Mouse (Mus musculus) kidney, postnatal 0 days (tissue): ENCODE measurements around the gene Armh2. TPM values are rescaled to one million over a fixed set of nuclear protein-coding genes. Genes with fewer than 3 reads are reported as not detected.
"Not testable (repeated sequence)": the region's sequence is repeated elsewhere in the genome, so short reads cannot be mapped to it uniquely, and the experiment has no call there.

Experiments used
- ATAC-seq: fragments of 200-750 bp; cut with Nextera tagmentation; replicated peaks from 2 replicates; pipeline ENCODE4 v1.8.0; 2017; ENCODE audit warnings: low read depth, moderate number of reproducible peaks, moderate TSS enrichment, moderate library complexity; ENCODE audit not compliant: low FRiP score
- DNase-seq: peaks from one replicate; pipeline ENCODE4 v3.0.0-alpha.2; 2016; ENCODE audit warnings: low spot score
- H3K27ac ChIP-seq: fragments of 300-500 bp; sonication (generic); 2 replicates; pipeline ENCODE4 v1.5.1; 2014; ENCODE audit warnings: mild to moderate bottlenecking
- H3K27me3 ChIP-seq: fragments of 300-500 bp; sonication (generic); 2 replicates; pipeline ENCODE4 v1.6.1; 2014; ENCODE audit warnings: low read length, mixed read lengths; ENCODE audit not compliant: insufficient read depth
- H3K36me3 ChIP-seq: fragments of 300-500 bp; sonication (generic); 2 replicates; pipeline ENCODE4 v1.6.1; 2014; ENCODE audit warnings: low read length, mixed read lengths; ENCODE audit not compliant: insufficient read depth
- H3K4me1 ChIP-seq: fragments of 300-500 bp; sonication (generic); replicated peaks from 2 replicates; pipeline ENCODE4 v1.6.1; 2014; ENCODE audit warnings: antibody characterized with exemption, low read length, mixed read lengths; ENCODE audit not compliant: insufficient read depth
- H3K4me2 ChIP-seq: fragments of 300-500 bp; sonication (generic); 2 replicates; pipeline ENCODE4 v1.6.1; 2014; ENCODE audit warnings: mild to moderate bottlenecking, low read length, moderate library complexity, mixed read lengths
- H3K4me3 ChIP-seq: fragments of 300-500 bp; sonication (generic); replicated peaks from 2 replicates; pipeline ENCODE4 v1.5.1; 2014; ENCODE audit warnings: low read depth, low read length
- H3K9ac ChIP-seq: fragments of 300-500 bp; sonication (generic); 2 replicates; pipeline ENCODE4 v1.6.1; 2014; ENCODE audit warnings: low read depth, low read length
- H3K9me3 ChIP-seq: fragments of 300-500 bp; sonication (generic); replicated peaks from 2 replicates; pipeline ENCODE4 v1.6.1; 2016; ENCODE audit warnings: low read length, inconsistent platforms, mixed read lengths
- CTCF ChIP-seq: IDR thresholded peaks from 2 replicates; pipeline ENCODE4 v1.5.1; 2016; ENCODE audit warnings: antibody characterized with exemption, low read depth, mild to moderate bottlenecking, moderate library complexity
- WGBS: fragments of 180-500 bp; shearing (Covaris S2); extraction: QIAGEN DNeasy Blood & Tissue Kit; methylation state at CpG from one replicate; pipeline ENCODE4 v1.1.7; 2014; 5-methylcytosine and 5-hydroxymethylcytosine counted together
- polyA plus RNA-seq: library from polyadenylated mRNA; unstranded; fragments of >200 nt; fragmentation: Nextera tagmentation; extraction: Ambion mirVana; gene quantifications from 2 replicates; pipeline ENCODE4 v1.2.1, GENCODE M21; 2015

Armh2 gene
- polyA plus RNA-seq, 1 experiment from 2014 or later = not detected

- Histone ChIP-seq H3K4me1 (no peaks in the 10 kb centered on the region), H3K4me3 (peak overlapping the region; percentile 77), H3K36me3 (0 out of 2 replicates have a peak, but pooled peaks cover 5% of the 10 kb centered on the region), H3K9me3 (no peaks in the 10 kb centered on the region), H3K9ac (peak overlapping the region; percentile 75; the same call in 1 of the 2 replicates), H3K4me2 (peak overlapping the region; percentile 69), H3K27ac (no peak overlapping the region), H3K27me3 (no peaks in the 10 kb centered on the region)
- 50% methylated on average over 5 of the region's 5 CpGs for WGBS
- no peak for ATAC-seq
- no peak for DNase-seq
- TF ChIP-seq CTCF = no peak
Observed at GRCm38 (mm10) chr13:24760351-24760870, 19.4 kb downstream of the Armh2 start.

DNA sequence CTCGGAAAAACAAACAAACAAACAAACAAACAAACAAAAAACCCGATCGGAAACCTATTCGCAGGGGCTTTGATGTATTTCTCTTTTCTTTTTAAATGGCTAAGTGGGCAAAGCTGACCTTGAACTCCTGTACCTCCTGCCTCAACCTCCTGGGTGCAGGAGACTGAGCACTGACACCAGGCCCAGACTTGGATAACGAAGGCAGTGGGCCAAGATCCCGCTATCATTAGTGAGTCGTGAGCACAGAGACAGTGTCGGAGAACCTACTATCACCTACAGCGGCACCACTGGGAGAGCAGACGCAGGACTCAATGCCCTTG is 20.0 kb downstream of the Armh2 start:
- no peaks in the 10 kb centered on the region for H3K36me3 ChIP-seq
- peak overlapping the region; percentile 75; the same call in 1 of the 2 replicates for H3K9ac ChIP-seq

DNA sequence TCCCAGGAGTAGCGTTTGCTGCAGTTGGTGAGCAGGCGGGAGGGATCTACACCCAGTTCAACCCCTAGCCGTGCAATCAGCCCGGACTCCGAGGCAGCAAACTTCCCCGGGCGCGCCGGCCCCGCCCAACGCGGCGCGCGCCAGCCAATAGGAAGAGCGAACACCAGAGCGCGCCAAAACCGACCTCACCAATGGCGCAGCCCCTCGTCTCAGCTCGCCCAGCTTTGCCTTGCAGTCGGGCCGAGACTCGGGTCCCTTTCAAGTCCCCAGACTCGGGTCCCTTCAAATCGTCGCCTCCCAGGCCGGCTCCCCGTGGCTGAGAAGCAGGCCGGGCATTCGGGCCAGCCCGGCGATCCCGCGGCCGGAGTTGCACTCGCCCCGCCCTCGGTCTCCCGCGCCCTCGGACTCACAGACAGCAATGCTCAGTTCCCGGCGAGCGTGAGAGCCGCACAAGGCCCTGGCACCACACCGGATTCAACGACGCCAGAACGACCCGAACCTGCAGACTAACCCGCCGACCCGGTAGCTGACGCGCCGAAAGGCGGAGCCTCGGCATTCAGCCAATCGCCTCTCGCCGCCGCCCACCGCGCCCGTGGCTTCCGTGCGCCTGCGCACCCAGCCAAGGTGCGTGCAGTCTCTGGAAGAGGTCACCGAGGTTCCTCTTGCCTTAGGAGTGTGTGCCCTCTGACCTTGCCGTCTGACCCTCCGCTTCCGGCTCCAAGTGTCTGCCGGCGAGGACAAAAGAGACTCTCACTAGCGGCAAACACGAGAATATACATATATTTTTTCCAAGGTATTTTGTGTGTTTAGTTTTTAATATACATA is 20.6 kb downstream of the Armh2 start, which contains the start of gene Gmnn:
TSS of gene Gmnn (minus strand) at position 521 of the 825 bp plus-strand sequence.
- H3K9me3 ChIP-seq = no peaks in the 10 kb centered on the region
- WGBS = 1% methylated on average over 79 of the region's 79 CpGs
- no peaks in the 10 kb centered on the region for H3K36me3 ChIP-seq
- DNase-seq (peak; percentile 93), ATAC-seq (peak; percentile 98)
- H3K4me3 ChIP-seq = peak within 1 kb of the TSS; percentile 77
- H3K27ac ChIP-seq = peak within 1 kb of the TSS; percentile 85
- H3K27me3 ChIP-seq = no peaks in the 10 kb centered on the region
- no peaks in the 10 kb centered on the region for H3K4me1 ChIP-seq
- TF ChIP-seq CTCF = no peak
- peak within 1 kb of the TSS; percentile 75 for H3K9ac ChIP-seq
- peak within 1 kb of the TSS; percentile 69 for H3K4me2 ChIP-seq

More for the DNA sequence above, 20.0 kb downstream of the Armh2 start:
- ATAC-seq = no peak
- H3K4me3 ChIP-seq = peak overlapping the region; percentile 77
- 7% methylated on average over 10 of the region's 10 CpGs for WGBS
- no peaks in the 10 kb centered on the region for H3K4me1 ChIP-seq
- DNase-seq = no peak
- TF ChIP-seq CTCF = no peak
- H3K27me3 ChIP-seq = no peaks in the 10 kb centered on the region
- H3K9me3 ChIP-seq = no peaks in the 10 kb centered on the region
- H3K4me2 ChIP-seq = peak overlapping the region; percentile 69
- H3K27ac ChIP-seq = peak overlapping the region; percentile 85

- no peak for TF ChIP-seq CTCF
- Histone ChIP-seq H3K9me3 (no peaks in the 10 kb centered on the region), H3K4me3 (peak overlapping the region; percentile 77), H3K36me3 (no peaks in the 10 kb centered on the region), H3K4me2 (peak overlapping the region; percentile 69), H3K9ac (no peak overlapping the region; the same call in 1 of the 2 replicates), H3K4me1 (no peaks in the 10 kb centered on the region), H3K27me3 (no peaks in the 10 kb centered on the region), H3K27ac (no peak overlapping the region)
- no peak for ATAC-seq
- WGBS = 30% methylated on average over 4 of the region's 4 CpGs
- DNase-seq = no peak
Observed at GRCm38 (mm10) chr13:24762254-24762653, 21.2 kb downstream of the Armh2 start.

DNA sequence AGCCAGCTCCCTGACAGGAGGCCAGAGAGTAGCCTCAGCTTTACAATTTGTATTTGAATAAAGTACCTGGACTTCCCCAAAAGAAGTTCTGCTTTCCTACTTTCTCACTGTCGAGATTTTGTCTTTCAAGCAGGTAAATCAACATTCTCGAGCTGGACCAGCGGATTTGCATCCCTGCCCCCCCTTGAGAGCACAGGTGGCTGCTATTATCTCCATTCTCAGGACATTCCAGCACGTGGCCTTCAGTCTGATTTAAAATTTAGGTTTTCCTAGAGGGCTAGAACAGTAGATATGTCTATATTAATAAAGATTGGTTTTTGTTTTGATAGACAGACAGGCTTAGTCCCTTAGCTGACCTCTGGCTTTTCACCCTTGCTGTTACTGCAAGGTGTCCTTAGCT is 26.8 kb downstream of the Armh2 start:
- H3K4me1 ChIP-seq, H3K27ac ChIP-seq, DNase-seq, H3K9ac ChIP-seq, H3K4me3 ChIP-seq, H3K27me3 ChIP-seq, ATAC-seq, H3K4me2 ChIP-seq, H3K36me3 ChIP-seq, H3K9me3 ChIP-seq: not testable (repeated sequence)
- WGBS = 74% methylated on average over 4 of the region's 4 CpGs

DNA sequence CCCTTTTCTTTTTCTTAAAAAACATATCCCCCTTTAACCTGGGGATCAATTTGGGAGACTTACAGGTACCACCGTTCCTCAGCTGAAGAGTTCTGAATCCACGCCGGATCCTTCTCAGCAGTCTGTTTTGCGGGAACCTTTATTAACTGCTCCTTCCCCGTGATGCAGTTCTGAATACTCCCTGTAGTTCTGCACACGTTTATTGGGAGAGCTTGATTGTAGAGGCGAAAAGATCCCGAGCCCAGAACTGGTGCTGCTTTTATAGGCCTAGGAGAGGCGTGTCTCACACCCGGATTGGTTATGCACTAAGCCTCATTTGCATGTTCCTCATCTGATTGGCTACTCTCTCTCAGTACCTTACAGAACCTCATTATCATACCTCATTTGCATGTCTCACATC is 30.4 kb downstream of the Armh2 start:
- not testable (repeated sequence) for H3K27ac ChIP-seq, H3K9ac ChIP-seq, DNase-seq, ATAC-seq, H3K9me3 ChIP-seq, H3K27me3 ChIP-seq, H3K4me2 ChIP-seq, H3K4me1 ChIP-seq, H3K36me3 ChIP-seq, H3K4me3 ChIP-seq
- WGBS = 92% methylated on average over 10 of the region's 10 CpGs
